Mouse (Mus musculus) neural tube, embryonic 15.5 days (tissue): Measurements from ENCODE around the gene Abt1. TPM values are rescaled to one million over a fixed set of nuclear protein-coding genes. Genes with fewer than 3 reads are reported as not detected.
A peak's percentile ranks its signal among the peaks of the same experiment; 100 is the strongest.
"Not testable (repeated sequence)": the region's sequence is repeated elsewhere in the genome, so short reads cannot be mapped to it uniquely, and the experiment has no call there.

Source experiments
- ATAC-seq: fragments of 200-750 bp; cut with Nextera tagmentation; 2 replicates; pipeline ENCODE4 v1.8.0; 2017; ENCODE audit warnings: mild to moderate bottlenecking, moderate TSS enrichment, moderate library complexity; ENCODE audit not compliant: low FRiP score
- H3K27ac ChIP-seq: fragments of 300-500 bp; sonication (generic); replicated peaks from 2 replicates; pipeline ENCODE4 v1.5.1; 2015; ENCODE audit warnings: mild to moderate bottlenecking, inconsistent platforms
- H3K27me3 ChIP-seq: fragments of 300-500 bp; sonication (generic); replicated peaks from 2 replicates; pipeline ENCODE4 v1.6.1; 2015; ENCODE audit warnings: inconsistent platforms
- H3K36me3 ChIP-seq: fragments of 300-500 bp; sonication (generic); 2 replicates; pipeline ENCODE4 v1.6.1; 2015; ENCODE audit warnings: inconsistent platforms
- H3K4me1 ChIP-seq: fragments of 300-500 bp; sonication (generic); 2 replicates; pipeline ENCODE4 v1.6.1; 2015; ENCODE audit warnings: inconsistent platforms
- H3K4me2 ChIP-seq: fragments of 300-500 bp; sonication (generic); 2 replicates; pipeline ENCODE4 v1.6.1; 2015; ENCODE audit warnings: inconsistent platforms, mild to moderate bottlenecking, moderate library complexity
- H3K4me3 ChIP-seq: fragments of 300-500 bp; sonication (generic); replicated peaks from 2 replicates; pipeline ENCODE4 v1.5.1; 2015; ENCODE audit warnings: mild to moderate bottlenecking, inconsistent platforms
- H3K9ac ChIP-seq: fragments of 300-500 bp; sonication (generic); replicated peaks from 2 replicates; pipeline ENCODE4 v1.6.1; 2015; ENCODE audit warnings: mild to moderate bottlenecking, inconsistent platforms
- H3K9me3 ChIP-seq: fragments of 300-500 bp; sonication (generic); replicated peaks from 2 replicates; pipeline ENCODE4 v1.6.1; 2016; ENCODE audit warnings: inconsistent platforms
- WGBS: fragments of 180-500 bp; shearing (Covaris S2); methylation state at CpG from one replicate; pipeline ENCODE4 v1.1.7; 2015; ENCODE audit warnings: mixed read lengths; 5-methylcytosine and 5-hydroxymethylcytosine counted together
- polyA plus RNA-seq: library from polyadenylated mRNA; unstranded; fragments of >200 nt; fragmentation: Nextera tagmentation; extraction: Ambion mirVana; gene quantifications from 2 replicates; pipeline ENCODE4 v1.2.1, GENCODE M21; 2015

Gene Abt1
- polyA plus RNA-seq, 1 experiment from 2014 or later: 9.3 TPM

- H3K9me3 ChIP-seq: no peaks in the 10 kb centered on the region
- peak; percentile 43 for ATAC-seq
- H3K4me3 ChIP-seq: peak overlapping the region; percentile 46
- H3K27ac ChIP-seq: no peak overlapping the region
- peaks cover 16% of the 10 kb centered on the region for H3K4me1 ChIP-seq
- WGBS: 3% methylated on average over 29 of the region's 29 CpGs
- peak overlapping the region; percentile 67 for H3K4me2 ChIP-seq
- peaks cover under 1% of the 10 kb centered on the region for H3K36me3 ChIP-seq
- H3K27me3 ChIP-seq: peaks cover 29% of the 10 kb centered on the region
- peak overlapping the region; percentile 41 for H3K9ac ChIP-seq
Measured at GRCm38 (mm10) chr13:23411311-23412210, 12.1 kb downstream of the Abt1 start.

- Histone ChIP-seq H3K4me2 (no peak overlapping the region), H3K4me1 (peaks cover 16% of the 10 kb centered on the region), H3K9me3 (no peaks in the 10 kb centered on the region), H3K4me3 (no peak overlapping the region), H3K27ac (no peak overlapping the region), H3K9ac (no peak overlapping the region), H3K36me3 (no peaks in the 10 kb centered on the region), H3K27me3 (peaks cover 29% of the 10 kb centered on the region)
- 78% methylated on average over 9 of the region's 9 CpGs for WGBS
- ATAC-seq: no peak
Measured at GRCm38 (mm10) chr13:23410632-23411031, 13.0 kb downstream of the Abt1 start.

GRCm38 (mm10) chr13:23402626-23403025 lies 21.0 kb downstream of the Abt1 start:
- no peak overlapping the region for H3K9ac ChIP-seq
- no peak overlapping the region for H3K4me2 ChIP-seq
- H3K9me3 ChIP-seq: no peaks in the 10 kb centered on the region
- peaks cover 6% of the 10 kb centered on the region for H3K4me1 ChIP-seq
- H3K27ac ChIP-seq: no peak overlapping the region
- H3K36me3 ChIP-seq: no peaks in the 10 kb centered on the region
- peaks cover 26% of the 10 kb centered on the region for H3K27me3 ChIP-seq
- ATAC-seq: no peak
- WGBS: 14% methylated on average over 2 of the region's 2 CpGs
- H3K4me3 ChIP-seq: no peak overlapping the region

GRCm38 (mm10) chr13:23401683-23402527 lies 21.8 kb downstream of the Abt1 start:
- H3K27ac ChIP-seq: no peak overlapping the region
- H3K4me3 ChIP-seq: peak overlapping the region; percentile 31
- 3% methylated on average over 19 of the region's 19 CpGs for WGBS
- no peaks in the 10 kb centered on the region for H3K36me3 ChIP-seq
- peaks cover 6% of the 10 kb centered on the region for H3K4me1 ChIP-seq
- peak; percentile 55; the same call in 1 of the 2 replicates for ATAC-seq
- H3K27me3 ChIP-seq: peaks cover 31% of the 10 kb centered on the region
- no peaks in the 10 kb centered on the region for H3K9me3 ChIP-seq
- H3K4me2 ChIP-seq: peak overlapping the region; percentile 56
- 0 out of 2 replicates have a peak overlapping the region, but pooled peaks have one; percentile 20 for H3K9ac ChIP-seq

GRCm38 (mm10) chr13:23400771-23401682 lies 22.6 kb downstream of the Abt1 start:
- H3K9me3 ChIP-seq: no peaks in the 10 kb centered on the region
- no peak overlapping the region for H3K27ac ChIP-seq
- no peak for ATAC-seq
- H3K27me3 ChIP-seq: peaks cover 37% of the 10 kb centered on the region
- H3K9ac ChIP-seq: no peak overlapping the region
- 5% methylated on average over 24 of the region's 24 CpGs for WGBS
- H3K4me2 ChIP-seq: peak overlapping the region; percentile 56
- H3K4me1 ChIP-seq: peaks cover 12% of the 10 kb centered on the region
- no peaks in the 10 kb centered on the region for H3K36me3 ChIP-seq
- peak overlapping the region; percentile 31 for H3K4me3 ChIP-seq

GRCm38 (mm10) chr13:23396913-23397312 lies 26.8 kb downstream of the Abt1 start:
- ATAC-seq, H3K36me3 ChIP-seq, H3K9ac ChIP-seq, H3K9me3 ChIP-seq, H3K4me3 ChIP-seq, H3K27ac ChIP-seq: not testable (repeated sequence)
- Histone ChIP-seq H3K4me2 (peak overlapping the region; percentile 78; the same call in 1 of the 2 replicates), H3K4me1 (peaks cover 18% of the 10 kb centered on the region), H3K27me3 (peaks cover 59% of the 10 kb centered on the region)
- WGBS: 8% methylated on average over 14 of the region's 14 CpGs

- H3K36me3 ChIP-seq: no peaks in the 10 kb centered on the region
- H3K4me2 ChIP-seq: peak overlapping the region; percentile 78
- H3K4me1 ChIP-seq: peaks cover 15% of the 10 kb centered on the region
- ATAC-seq: no peak
- WGBS: under 1% methylated on average over 31 of the region's 31 CpGs
- peak overlapping the region; percentile 38 for H3K9ac ChIP-seq
- H3K27me3 ChIP-seq: peaks cover 62% of the 10 kb centered on the region
- H3K9me3 ChIP-seq: no peaks in the 10 kb centered on the region
- peak overlapping the region; percentile 45 for H3K4me3 ChIP-seq
- no peak overlapping the region for H3K27ac ChIP-seq
Measured at GRCm38 (mm10) chr13:23396246-23396703, 27.4 kb downstream of the Abt1 start.

GRCm38 (mm10) chr13:23395301-23396245 lies 28.1 kb downstream of the Abt1 start:
- Histone ChIP-seq H3K4me3 (peak overlapping the region; percentile 45), H3K4me2 (peak overlapping the region; percentile 78), H3K36me3 (no peaks in the 10 kb centered on the region), H3K27ac (no peak overlapping the region), H3K9ac (peak overlapping the region; percentile 38; the same call in 1 of the 2 replicates), H3K27me3 (peaks cover 62% of the 10 kb centered on the region), H3K9me3 (no peaks in the 10 kb centered on the region), H3K4me1 (peaks cover 15% of the 10 kb centered on the region)
- 4% methylated on average over 43 of the region's 43 CpGs for WGBS
- ATAC-seq: no peak

GRCm38 (mm10) chr13:23387548-23387947 lies 36.1 kb downstream of the Abt1 start:
- WGBS: 86% methylated on average over 1 of the region's 1 CpGs
- Histone ChIP-seq H3K27ac (no peak overlapping the region), H3K9ac (no peak overlapping the region), H3K4me2 (no peak overlapping the region), H3K4me3 (no peak overlapping the region), H3K4me1 (no peaks in the 10 kb centered on the region), H3K9me3 (no peaks in the 10 kb centered on the region), H3K27me3 (0 out of 2 replicates have a peak, but pooled peaks cover 4% of the 10 kb centered on the region), H3K36me3 (no peaks in the 10 kb centered on the region)
- ATAC-seq: no peak

GRCm38 (mm10) chr13:23383127-23383526 lies 40.5 kb downstream of the Abt1 start:
- Histone ChIP-seq H3K27me3 (no peaks in the 10 kb centered on the region), H3K4me1 (no peaks in the 10 kb centered on the region), H3K4me2 (no peak overlapping the region), H3K27ac (no peak overlapping the region), H3K4me3 (no peak overlapping the region), H3K9me3 (no peaks in the 10 kb centered on the region), H3K9ac (no peak overlapping the region), H3K36me3 (no peaks in the 10 kb centered on the region)
- WGBS: 57% methylated on average over 1 of the region's 1 CpGs
- ATAC-seq: no peak
